Mouse (Mus musculus): ENCODE measurements around the gene Uhrf1bp1.

- TF ChIP-seq ZNF384 (IDR thresholded peaks at IDR 0.05; ENCODE audit: low read depth, low read length), result no peak
- no peak for TF ChIP-seq HCFC1 (IDR thresholded peaks at IDR 0.05; ENCODE audit: borderline replicate concordance, insufficient read depth, low read length)
- no peak for TF ChIP-seq CHD2 (IDR thresholded peaks at IDR 0.05; ENCODE audit: low read depth, low read length)
- TF ChIP-seq MAFK (IDR thresholded peaks at IDR 0.05; ENCODE audit: insufficient read depth, low read depth, low read length), result no peak
Observed at GRCm38 (mm10) chr17:27946371-27946770, 90.1 kb downstream of the Uhrf1bp1 start.

Measured in ES-E14 (cell line).